Mouse (Mus musculus): ENCODE measurements around the gene Dlg2. TPM values are rescaled to one million over a fixed set of nuclear protein-coding genes. Genes with fewer than 3 reads are reported as not detected.

The Dlg2 gene
- total and polyA plus RNA-seq, 3 experiments = 0.49 to 0.68 TPM; not detected in 1

GRCm38 (mm10) chr7:92454176-92454575, 1977.7 kb downstream of the Dlg2 start:
- TF ChIP-seq TAL1 (conservative IDR thresholded peaks at IDR 0.05; ENCODE audit: low read depth, low read length) (no peak), GATA1 (IDR thresholded peaks at IDR 0.05; ENCODE audit: borderline replicate concordance, low read length) (no peak), CTCF (IDR thresholded peaks at IDR 0.05; ENCODE audit: low read depth, low read length) (no peak), GATA2 (IDR thresholded peaks at IDR 0.05; ENCODE audit: borderline replicate concordance, low read depth, low read length) (no peak)
- no peak overlapping the region for H3K4me3 ChIP-seq (ENCODE audit: low read depth, low read length)
- H3K9me3 ChIP-seq (replicated peaks) = no peaks in the 10 kb centered on the region
- H3K4me1 ChIP-seq (ENCODE audit: insufficient read depth, low read depth, low read length) = no peaks in the 10 kb centered on the region
- DNase-seq (ENCODE audit: low spot score) = no peak
- no peaks in the 10 kb centered on the region for H3K36me3 ChIP-seq (replicated peaks)
- H3K27me3 ChIP-seq (ENCODE audit: insufficient read depth, low read length) = peaks cover 2% of the 10 kb centered on the region; the same call in 1 of the 2 replicates
- no peak for ATAC-seq (ENCODE audit: extremely low read depth, insufficient number of reproducible peaks, low FRiP score, poor library complexity, severe bottlenecking)

GRCm38 (mm10) chr7:92455927-92456326, 1979.5 kb downstream of the Dlg2 start:
- no peaks in the 10 kb centered on the region for H3K36me3 ChIP-seq (replicated peaks)
- ATAC-seq (ENCODE audit: extremely low read depth, insufficient number of reproducible peaks, low FRiP score, poor library complexity, severe bottlenecking) = no peak
- peaks cover 2% of the 10 kb centered on the region; the same call in 1 of the 2 replicates for H3K27me3 ChIP-seq (ENCODE audit: insufficient read depth, low read length)
- H3K9me3 ChIP-seq (replicated peaks) = no peaks in the 10 kb centered on the region
- DNase-seq (ENCODE audit: low spot score) = no peak
- no peak overlapping the region for H3K4me3 ChIP-seq (ENCODE audit: low read depth, low read length)
- no peak for TF ChIP-seq CTCF (IDR thresholded peaks at IDR 0.05; ENCODE audit: low read depth, low read length)
- no peak for TF ChIP-seq GATA2 (IDR thresholded peaks at IDR 0.05; ENCODE audit: borderline replicate concordance, low read depth, low read length)
- no peak for TF ChIP-seq POLR2AphosphoS5 (IDR thresholded peaks at IDR 0.05; ENCODE audit: insufficient replicate concordance, low read depth, low read length)
- TF ChIP-seq TAL1 (conservative IDR thresholded peaks at IDR 0.05; ENCODE audit: low read depth, low read length) = no peak
- TF ChIP-seq GATA1 (IDR thresholded peaks at IDR 0.05; ENCODE audit: borderline replicate concordance, low read length) = no peak
- H3K4me1 ChIP-seq (ENCODE audit: insufficient read depth, low read depth, low read length) = no peaks in the 10 kb centered on the region

- H3K4me1 ChIP-seq (ENCODE audit: insufficient read depth, low read depth, low read length) = no peaks in the 10 kb centered on the region
- DNase-seq (ENCODE audit: low spot score) (no peak), ATAC-seq (ENCODE audit: extremely low read depth, insufficient number of reproducible peaks, low FRiP score, poor library complexity, severe bottlenecking) (no peak)
- H3K27me3 ChIP-seq (ENCODE audit: insufficient read depth, low read length) = peaks cover 2% of the 10 kb centered on the region; the same call in 1 of the 2 replicates
- no peak overlapping the region for H3K4me3 ChIP-seq (ENCODE audit: low read depth, low read length)
- no peaks in the 10 kb centered on the region for H3K36me3 ChIP-seq (replicated peaks)
- no peak for TF ChIP-seq CTCF (IDR thresholded peaks at IDR 0.05; ENCODE audit: low read depth, low read length)
- TF ChIP-seq GATA1 (IDR thresholded peaks at IDR 0.05; ENCODE audit: borderline replicate concordance, low read length) = no peak
- no peaks in the 10 kb centered on the region for H3K9me3 ChIP-seq (replicated peaks)
Observed at GRCm38 (mm10) chr7:92457791-92458190, 1981.3 kb downstream of the Dlg2 start.

GRCm38 (mm10) chr7:92458308-92458707, 1981.8 kb downstream of the Dlg2 start:
- Histone ChIP-seq H3K4me1 (ENCODE audit: insufficient read depth, low read depth, low read length) (no peaks in the 10 kb centered on the region), H3K4me3 (ENCODE audit: low read depth, low read length) (no peak overlapping the region), H3K36me3 (replicated peaks) (no peaks in the 10 kb centered on the region), H3K27me3 (ENCODE audit: insufficient read depth, low read length) (no peaks in the 10 kb centered on the region; the same call in 1 of the 2 replicates), H3K9me3 (replicated peaks) (no peaks in the 10 kb centered on the region)
- ATAC-seq (ENCODE audit: extremely low read depth, insufficient number of reproducible peaks, low FRiP score, poor library complexity, severe bottlenecking) (no peak), DNase-seq (ENCODE audit: low spot score) (no peak)
- no peak for TF ChIP-seq GATA2 (IDR thresholded peaks at IDR 0.05; ENCODE audit: borderline replicate concordance, low read depth, low read length)
- TF ChIP-seq CTCF (IDR thresholded peaks at IDR 0.05; ENCODE audit: low read depth, low read length) = no peak
- no peak for TF ChIP-seq POLR2AphosphoS5 (IDR thresholded peaks at IDR 0.05; ENCODE audit: insufficient replicate concordance, low read depth, low read length)
- no peak for TF ChIP-seq TAL1 (conservative IDR thresholded peaks at IDR 0.05; ENCODE audit: low read depth, low read length)
- no peak for TF ChIP-seq GATA1 (IDR thresholded peaks at IDR 0.05; ENCODE audit: borderline replicate concordance, low read length)

- no peak for DNase-seq (ENCODE audit: low spot score)
- Histone ChIP-seq H3K36me3 (replicated peaks) (no peaks in the 10 kb centered on the region), H3K27me3 (ENCODE audit: insufficient read depth, low read length) (no peaks in the 10 kb centered on the region), H3K9me3 (replicated peaks) (no peaks in the 10 kb centered on the region), H3K4me1 (ENCODE audit: insufficient read depth, low read depth, low read length) (no peaks in the 10 kb centered on the region), H3K4me3 (ENCODE audit: low read depth, low read length) (no peak overlapping the region)
- no peak for TF ChIP-seq GATA1 (IDR thresholded peaks at IDR 0.05; ENCODE audit: borderline replicate concordance, low read length)
- TF ChIP-seq GATA2 (IDR thresholded peaks at IDR 0.05; ENCODE audit: borderline replicate concordance, low read depth, low read length) = no peak
- no peak for TF ChIP-seq TAL1 (conservative IDR thresholded peaks at IDR 0.05; ENCODE audit: low read depth, low read length)
- no peak for TF ChIP-seq POLR2AphosphoS5 (IDR thresholded peaks at IDR 0.05; ENCODE audit: insufficient replicate concordance, low read depth, low read length)
- TF ChIP-seq CTCF (IDR thresholded peaks at IDR 0.05; ENCODE audit: low read depth, low read length) = no peak
- ATAC-seq (ENCODE audit: extremely low read depth, insufficient number of reproducible peaks, low FRiP score, poor library complexity, severe bottlenecking) = no peak
Observed at GRCm38 (mm10) chr7:92460578-92460977, 1984.1 kb downstream of the Dlg2 start.

- Histone ChIP-seq H3K27me3 (ENCODE audit: insufficient read depth, low read length) (no peaks in the 10 kb centered on the region), H3K4me3 (ENCODE audit: low read depth, low read length) (no peak overlapping the region), H3K36me3 (replicated peaks) (no peaks in the 10 kb centered on the region), H3K4me1 (ENCODE audit: insufficient read depth, low read depth, low read length) (no peaks in the 10 kb centered on the region), H3K9me3 (replicated peaks) (no peaks in the 10 kb centered on the region)
- TF ChIP-seq GATA2 (IDR thresholded peaks at IDR 0.05; ENCODE audit: borderline replicate concordance, low read depth, low read length) = no peak
- no peak for TF ChIP-seq POLR2AphosphoS5 (IDR thresholded peaks at IDR 0.05; ENCODE audit: insufficient replicate concordance, low read depth, low read length)
- no peak for TF ChIP-seq TAL1 (conservative IDR thresholded peaks at IDR 0.05; ENCODE audit: low read depth, low read length)
- TF ChIP-seq GATA1 (IDR thresholded peaks at IDR 0.05; ENCODE audit: borderline replicate concordance, low read length) = no peak
- no peak for TF ChIP-seq CTCF (IDR thresholded peaks at IDR 0.05; ENCODE audit: low read depth, low read length)
- no peak for ATAC-seq (ENCODE audit: extremely low read depth, insufficient number of reproducible peaks, low FRiP score, poor library complexity, severe bottlenecking)
- DNase-seq (ENCODE audit: low spot score) = no peak
Observed at GRCm38 (mm10) chr7:92461256-92461655, 1984.8 kb downstream of the Dlg2 start.

Measured in G1E (cell line).